Mouse (Mus musculus) olfactory bulb, adult 2 months (tissue): ENCODE results near the gene Akap13.

ENCODE experiments used
- CTCF ChIP-seq: fragments of 200-500 bp; IDR thresholded peaks from 2 replicates; pipeline ENCODE4 v1.5.1; 2012; ENCODE audit warnings: low read depth, mild to moderate bottlenecking, low read length, moderate library complexity; ENCODE audit not compliant: insufficient read depth
- POLR2A ChIP-seq: fragments of 200-500 bp; IDR thresholded peaks from 2 replicates; pipeline ENCODE4 v1.6.1; 2012; ENCODE audit warnings: mild to moderate bottlenecking, low read depth, low read length, moderate library complexity; ENCODE audit not compliant: insufficient read depth

DNA sequence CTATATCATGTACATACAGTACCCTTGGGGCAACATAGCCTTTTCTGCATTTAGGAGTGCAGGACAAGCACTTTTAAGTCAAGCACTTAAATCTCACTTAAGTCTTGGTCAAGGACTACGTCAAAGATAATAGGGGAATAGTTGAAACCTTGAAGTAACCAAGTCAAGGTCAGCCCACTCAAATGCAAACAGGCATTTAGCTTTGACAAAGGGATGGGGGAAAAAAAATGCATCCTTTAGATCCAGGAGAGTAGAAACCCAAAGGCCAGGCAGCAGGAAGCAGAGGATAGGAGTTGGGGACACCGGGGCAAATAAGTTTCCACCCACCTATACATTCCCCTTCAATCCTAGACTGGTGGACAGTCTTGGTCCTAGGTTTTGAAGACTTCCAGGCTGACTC is 322.7 kb downstream of the Akap13 start:
- TF ChIP-seq CTCF (no peak), POLR2A (no peak)
